Mouse (Mus musculus): ENCODE measurements around the gene Olfr1191-ps1.
"Not testable (repeated sequence)": the region's sequence is repeated elsewhere in the genome, so short reads cannot be mapped to it uniquely, and the experiment has no call there.

Gene Olfr1191-ps1

DNA sequence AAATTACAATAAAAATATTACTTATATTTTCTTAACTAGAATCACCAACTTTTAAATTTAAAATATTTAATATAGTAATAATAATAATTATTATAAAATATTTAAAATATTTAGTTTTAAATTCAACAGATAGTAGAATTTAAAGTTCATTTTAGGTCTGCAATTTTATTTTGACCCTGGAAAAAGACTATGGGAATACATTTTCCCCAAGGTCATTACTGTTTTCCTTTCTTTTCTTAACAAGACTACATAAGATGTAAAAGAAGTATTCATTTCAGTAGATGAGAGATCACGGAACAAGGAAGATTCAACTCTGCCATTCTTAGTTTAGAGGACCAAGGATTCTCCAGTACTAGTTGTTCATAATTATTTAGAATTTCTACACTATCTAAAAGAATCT is at the start of gene Olfr1191-ps1:
Gene Olfr1191-ps1, plus strand, starts transcription at position 301 of the 400 bp plus-strand sequence.
- DNase-seq (ENCODE audit: low read depth): not testable (repeated sequence)

DNA sequence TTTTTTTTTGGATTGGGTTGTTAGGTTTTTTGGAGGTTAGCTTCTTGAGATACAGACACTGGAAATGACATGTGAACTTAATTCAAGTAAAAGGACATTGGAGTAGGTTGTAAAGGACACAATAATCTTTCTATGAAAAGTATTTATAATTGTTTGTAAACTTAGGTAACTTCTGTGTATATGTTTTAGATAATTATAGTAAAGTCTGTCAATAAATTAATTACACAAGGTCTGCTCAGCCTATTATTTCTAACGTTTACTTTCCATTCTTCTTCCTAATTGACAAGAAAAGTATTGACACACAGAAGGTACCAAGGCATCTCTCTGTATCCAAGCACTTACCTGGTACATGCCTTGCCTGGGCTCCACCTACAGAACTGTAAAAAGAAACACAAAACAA is 7.9 kb downstream of the Olfr1191-ps1 start, which contains the start of gene Olfr1192-ps1:
Gene Olfr1192-ps1, plus strand, starts transcription at position 301 of the 400 bp plus-strand sequence.
- DNase-seq (ENCODE audit: low read depth): no peak

DNA sequence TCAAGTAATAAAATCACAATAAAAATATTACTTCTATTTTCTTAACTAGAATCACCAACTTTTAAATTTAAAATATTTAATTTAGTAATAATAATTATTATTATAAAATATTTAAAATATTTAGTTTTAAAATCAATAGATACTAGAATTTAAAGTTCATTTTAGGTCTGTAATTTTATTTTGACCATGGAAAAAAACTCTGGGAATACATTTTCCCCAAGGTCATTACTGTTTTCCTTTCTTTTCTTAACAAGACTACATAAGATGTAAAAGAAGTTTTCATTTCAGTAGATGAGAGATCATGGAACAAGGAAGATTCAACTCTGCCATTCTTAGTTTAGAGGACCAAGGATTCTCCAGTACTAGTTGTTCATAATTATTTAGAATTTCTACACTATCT is 35.0 kb downstream of the Olfr1191-ps1 start, which contains the start of gene Olfr1193:
Gene Olfr1193, plus strand, starts transcription at position 301 of the 400 bp plus-strand sequence.
- DNase-seq (ENCODE audit: low read depth): not testable (repeated sequence)

DNA sequence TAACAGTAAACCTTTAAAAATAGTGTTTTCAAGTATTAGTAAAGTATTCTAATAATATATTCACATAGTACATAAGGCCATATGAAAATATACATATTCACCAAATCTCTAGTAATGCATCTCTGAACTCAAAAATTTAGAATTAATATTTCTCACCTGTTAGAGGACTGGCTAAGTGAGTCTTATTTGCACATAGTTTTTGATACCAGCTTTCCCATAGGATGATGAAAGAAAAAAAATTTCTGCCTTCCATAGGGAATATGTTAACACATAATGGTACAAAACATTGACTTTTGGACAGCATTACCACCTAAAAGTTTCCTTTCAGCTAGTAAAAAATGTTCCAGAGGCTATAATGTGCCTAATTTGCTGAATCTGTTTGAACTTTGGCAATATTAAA is 48.7 kb downstream of the Olfr1191-ps1 start, which contains the start of gene Olfr1195:
Gene Olfr1195, minus strand, starts transcription at position 101 of the 400 bp plus-strand sequence.
- no peak for DNase-seq (ENCODE audit: low read depth)

All from NIH3T3 (cell line).